Mouse (Mus musculus) Patski (cell line): ENCODE measurements around the gene Inpp4b. TPM values are rescaled to one million over a fixed set of nuclear protein-coding genes. Genes with fewer than 3 reads are reported as not detected.

ENCODE experiments used
- ATAC-seq: fragments of 100-300 bp; one replicate; pipeline ENCODE4 v1.8.0; 2021
- CTCF ChIA-PET: fragments of 350-600 bp; sonication (Branson Sonifier 250); formaldehyde crosslinking; loops from one replicate; lab custom pipeline; 2022; ENCODE audit warnings: inconsistent platforms; lab: Charles Lee
- POLR2A ChIA-PET: fragments of 350-600 bp; sonication (Branson Sonifier 250); formaldehyde crosslinking; loops from one replicate; lab custom pipeline; 2022; ENCODE audit warnings: antibody characterized with exemption, inconsistent platforms; lab: Charles Lee
- DNase-seq: peaks from one replicate; pipeline ENCODE4 v3.0.0-alpha.2; 2011; ENCODE audit warnings: low read depth, low spot score
- H3K27me3 ChIP-seq: fragments of 371-371 bp; one replicate; pipeline ENCODE4 v1.5.1; 2021
- CTCF ChIP-seq: fragments of 100-300 bp; IDR thresholded peaks from one replicate; pipeline ENCODE4 v1.5.1; 2021
- in situ Hi-C: fragments of 300-500 bp; cut with MboI; formaldehyde crosslinking; loops from 3 replicates; pipeline ENCODE4 v1.11.1; 2018; ENCODE audit warnings: low pct_unique_long_range_greater_than_20kb, mixed read lengths
- polyA plus RNA-seq: library from polyadenylated mRNA; unstranded; gene quantifications from one replicate; pipeline ENCODE4 v1.2.3, GENCODE M21; 2021

Gene Inpp4b
- polyA plus RNA-seq, 1 experiment from 2014 or later, result 0.24 TPM

GRCm38 (mm10) chr8:81361162-81361561 is 18.8 kb downstream of the Inpp4b start:
- no peaks in the 10 kb centered on the region for H3K27me3 ChIP-seq
- no peak for DNase-seq
- ChIA-PET CTCF (interaction anchor here (1.2 kb wide), 1 partner anchor 9 kb away, joined by 3 read pairs; no protein-coding TSS in a partner anchor), POLR2A (no interaction called here)
- no peak for TF ChIP-seq CTCF
- no peak for ATAC-seq
- in situ Hi-C loops, result no loop called here

GRCm38 (mm10) chr8:81370607-81371006 is 28.3 kb downstream of the Inpp4b start:
- ATAC-seq (no peak), DNase-seq (no peak)
- H3K27me3 ChIP-seq, result no peaks in the 10 kb centered on the region
- ChIA-PET POLR2A (no interaction called here), CTCF (no interaction called here)
- no peak for TF ChIP-seq CTCF
- in situ Hi-C loops, result no loop called here

- POLR2A ChIA-PET, result no interaction called here
- DNase-seq (no peak), ATAC-seq (no peak)
- CTCF ChIA-PET, result interaction anchor here (1.5 kb wide), 1 partner anchor 16 kb away, joined by 3 read pairs; no protein-coding TSS in a partner anchor
- no peaks in the 10 kb centered on the region for H3K27me3 ChIP-seq
- in situ Hi-C loops, result no loop called here
- no peak for TF ChIP-seq CTCF
These were observed 29.5 kb downstream of the Inpp4b start for GRCm38 (mm10) chr8:81371844-81372243.

- TF ChIP-seq CTCF, result no peak
- DNase-seq (no peak), ATAC-seq (no peak)
- POLR2A ChIA-PET, result no interaction called here
- in situ Hi-C loops, result no loop called here
- CTCF ChIA-PET, result no interaction called here
- H3K27me3 ChIP-seq, result no peaks in the 10 kb centered on the region
These were observed 32.6 kb downstream of the Inpp4b start for GRCm38 (mm10) chr8:81374877-81375475.

GRCm38 (mm10) chr8:81388953-81389352 is 46.6 kb downstream of the Inpp4b start:
- in situ Hi-C loops, result no loop called here
- H3K27me3 ChIP-seq, result no peaks in the 10 kb centered on the region
- CTCF ChIA-PET, result interaction anchor here (1.0 to 1.1 kb wide), 2 partner anchors 17 to 1356 kb away, joined by 3 read pairs; no protein-coding TSS in a partner anchor
- ATAC-seq, result no peak
- TF ChIP-seq CTCF, result no peak
- POLR2A ChIA-PET, result no interaction called here
- no peak for DNase-seq

- POLR2A ChIA-PET, result no interaction called here
- no peak for DNase-seq
- no peak for TF ChIP-seq CTCF
These were observed 56.7 kb downstream of the Inpp4b start for GRCm38 (mm10) chr8:81399071-81399470.

GRCm38 (mm10) chr8:81399501-81399900 is 57.1 kb downstream of the Inpp4b start:
- ATAC-seq (no peak), DNase-seq (no peak)
- POLR2A ChIA-PET, result no interaction called here
- in situ Hi-C loops, result no loop called here
- CTCF ChIA-PET, result no interaction called here
- H3K27me3 ChIP-seq, result no peaks in the 10 kb centered on the region
- no peak for TF ChIP-seq CTCF

More at GRCm38 (mm10) chr8:81399071-81399470, 56.7 kb downstream of the Inpp4b start:
- ATAC-seq, result no peak
- H3K27me3 ChIP-seq, result no peaks in the 10 kb centered on the region
- CTCF ChIA-PET, result no interaction called here
- in situ Hi-C loops, result no loop called here

- ChIA-PET POLR2A (no interaction called here), CTCF (interaction anchor here (1.7 kb wide), 1 partner anchor 15 kb away, joined by 3 read pairs; no protein-coding TSS in a partner anchor)
- no peak for ATAC-seq
- in situ Hi-C loops, result no loop called here
- no peak for TF ChIP-seq CTCF
- DNase-seq, result no peak
- H3K27me3 ChIP-seq, result no peaks in the 10 kb centered on the region
These were observed 70.4 kb downstream of the Inpp4b start for GRCm38 (mm10) chr8:81412707-81413106.

GRCm38 (mm10) chr8:81443957-81444356 is 101.6 kb downstream of the Inpp4b start:
- CTCF ChIA-PET, result no interaction called here
- ATAC-seq (no peak), DNase-seq (no peak)
- TF ChIP-seq CTCF, result no peak
- no peaks in the 10 kb centered on the region for H3K27me3 ChIP-seq
- in situ Hi-C loops, result no loop called here
- POLR2A ChIA-PET, result no interaction called here

GRCm38 (mm10) chr8:81449798-81450197 is 107.4 kb downstream of the Inpp4b start:
- ChIA-PET CTCF (interaction anchor here (1.3 kb wide), 1 partner anchor 22 kb away, joined by 3 read pairs; no protein-coding TSS in a partner anchor), POLR2A (no interaction called here)
- in situ Hi-C loops, result no loop called here
- DNase-seq, result no peak
- TF ChIP-seq CTCF, result no peak
- ATAC-seq, result no peak
- no peaks in the 10 kb centered on the region for H3K27me3 ChIP-seq

GRCm38 (mm10) chr8:81452082-81452481 is 109.7 kb downstream of the Inpp4b start:
- POLR2A ChIA-PET, result no interaction called here
- CTCF ChIA-PET, result interaction anchor here (0.9 kb wide), 1 partner anchor 59 kb away, joined by 3 read pairs; no protein-coding TSS in a partner anchor
- DNase-seq (no peak), ATAC-seq (no peak)
- no peaks in the 10 kb centered on the region for H3K27me3 ChIP-seq
- no peak for TF ChIP-seq CTCF
- in situ Hi-C loops, result no loop called here
